Mouse (Mus musculus): ENCODE results near the gene Rgsl1. TPM values are rescaled to one million over a fixed set of nuclear protein-coding genes. Genes with fewer than 3 reads are reported as not detected.

The Rgsl1 gene
- polyA plus RNA-seq, 1 experiment from 2014 or later = 0.30 TPM

- no peak overlapping the region for H3K27ac ChIP-seq (ENCODE audit: low read length)
- H3K4me2 ChIP-seq (replicated peaks; ENCODE audit: low read depth, low read length) = no peak overlapping the region
- H3K4me3 ChIP-seq (ENCODE audit: low read depth, low read length) = no peak overlapping the region
- H3K9ac ChIP-seq (replicated peaks; ENCODE audit: low read depth, low read length) = no peak overlapping the region
- no peaks in the 10 kb centered on the region for H3K4me1 ChIP-seq (ENCODE audit: control insufficient read depth, insufficient read depth, low read length)
- 28% methylated on average over 6 of the region's 6 CpGs for WGBS
- H3K9me3 ChIP-seq (ENCODE audit: control insufficient read depth, low read depth, low read length) = no peaks in the 10 kb centered on the region
- no peaks in the 10 kb centered on the region for H3K27me3 ChIP-seq (ENCODE audit: control insufficient read depth, insufficient read depth, low read length)
- H3K36me3 ChIP-seq (ENCODE audit: control insufficient read depth, insufficient read depth, low read length) = no peaks in the 10 kb centered on the region
- no peak for ATAC-seq (ENCODE audit: insufficient number of reproducible peaks, insufficient read depth, low FRiP score, low read depth)
These were observed 2.9 kb upstream of the Rgsl1 start for GRCm38 (mm10) chr1:153846867-153847266.

DNA sequence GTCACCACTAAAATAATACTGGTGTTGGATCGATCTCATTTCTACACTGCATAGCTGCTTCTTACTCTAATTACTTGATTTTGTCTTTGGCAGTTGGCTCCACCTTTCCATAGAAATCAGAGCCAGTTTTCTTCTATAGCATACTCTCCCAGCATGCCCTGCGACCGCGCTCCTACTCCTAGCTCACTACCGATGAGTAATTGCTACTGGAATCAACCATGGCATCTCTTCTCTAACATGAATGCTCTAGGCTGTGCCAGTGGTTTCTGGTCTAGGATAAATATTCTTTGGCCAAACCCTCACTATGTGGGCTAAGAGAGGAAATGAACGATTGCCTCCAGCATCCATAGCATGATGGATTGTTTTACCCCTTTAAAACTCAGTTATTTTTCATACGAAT lies 2.5 kb upstream of the Rgsl1 start:
- Histone ChIP-seq H3K27me3 (ENCODE audit: control insufficient read depth, insufficient read depth, low read length) (no peaks in the 10 kb centered on the region), H3K27ac (ENCODE audit: low read length) (no peak overlapping the region), H3K4me3 (ENCODE audit: low read depth, low read length) (no peak overlapping the region), H3K4me1 (ENCODE audit: control insufficient read depth, insufficient read depth, low read length) (no peaks in the 10 kb centered on the region), H3K9me3 (ENCODE audit: control insufficient read depth, low read depth, low read length) (no peaks in the 10 kb centered on the region), H3K36me3 (ENCODE audit: control insufficient read depth, insufficient read depth, low read length) (no peaks in the 10 kb centered on the region), H3K4me2 (replicated peaks; ENCODE audit: low read depth, low read length) (no peak overlapping the region), H3K9ac (replicated peaks; ENCODE audit: low read depth, low read length) (no peak overlapping the region)
- 83% methylated on average over 7 of the region's 7 CpGs for WGBS
- ATAC-seq (ENCODE audit: insufficient number of reproducible peaks, insufficient read depth, low FRiP score, low read depth) = no peak

- no peaks in the 10 kb centered on the region for H3K9me3 ChIP-seq (ENCODE audit: control insufficient read depth, low read depth, low read length)
- H3K4me1 ChIP-seq (ENCODE audit: control insufficient read depth, insufficient read depth, low read length) = no peaks in the 10 kb centered on the region
- ATAC-seq (ENCODE audit: insufficient number of reproducible peaks, insufficient read depth, low FRiP score, low read depth) = no peak
- H3K4me3 ChIP-seq (ENCODE audit: low read depth, low read length) = no peak overlapping the region
- no peaks in the 10 kb centered on the region for H3K36me3 ChIP-seq (ENCODE audit: control insufficient read depth, insufficient read depth, low read length)
- no peaks in the 10 kb centered on the region for H3K27me3 ChIP-seq (ENCODE audit: control insufficient read depth, insufficient read depth, low read length)
- no peak overlapping the region for H3K27ac ChIP-seq (ENCODE audit: low read length)
- H3K4me2 ChIP-seq (replicated peaks; ENCODE audit: low read depth, low read length) = no peak overlapping the region
- no peak overlapping the region for H3K9ac ChIP-seq (replicated peaks; ENCODE audit: low read depth, low read length)
- 84% methylated on average over 11 of the region's 11 CpGs for WGBS
These were observed 1.7 kb downstream of the Rgsl1 start for GRCm38 (mm10) chr1:153842121-153842740.

DNA sequence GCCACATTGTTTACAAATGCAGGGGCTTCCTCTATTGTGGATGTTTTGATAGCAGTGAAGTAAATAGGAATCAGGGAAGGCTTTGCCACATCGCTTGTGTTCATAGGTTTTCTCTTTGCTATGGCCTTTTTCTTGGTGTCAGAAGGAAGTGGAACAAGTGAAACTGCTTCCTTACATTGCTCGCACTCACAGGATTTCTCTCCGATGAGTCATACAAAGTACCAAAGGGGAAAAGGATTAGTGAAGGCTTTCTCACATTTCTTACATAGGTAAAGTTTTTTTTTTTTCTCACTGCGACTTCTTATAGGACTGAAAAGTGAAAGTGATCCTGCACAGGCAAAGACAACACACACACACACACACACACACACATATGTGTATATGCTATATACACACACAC lies 7.9 kb downstream of the Rgsl1 start:
- H3K4me2 ChIP-seq (replicated peaks; ENCODE audit: low read depth, low read length) = no peak overlapping the region
- WGBS = 54% methylated on average over 4 of the region's 4 CpGs
- no peaks in the 10 kb centered on the region for H3K4me1 ChIP-seq (ENCODE audit: control insufficient read depth, insufficient read depth, low read length)
- H3K36me3 ChIP-seq (ENCODE audit: control insufficient read depth, insufficient read depth, low read length) = no peaks in the 10 kb centered on the region
- H3K27ac ChIP-seq (ENCODE audit: low read length) = no peak overlapping the region
- H3K4me3 ChIP-seq (ENCODE audit: low read depth, low read length) = no peak overlapping the region
- H3K9me3 ChIP-seq (ENCODE audit: control insufficient read depth, low read depth, low read length) = no peaks in the 10 kb centered on the region
- H3K27me3 ChIP-seq (ENCODE audit: control insufficient read depth, insufficient read depth, low read length) = no peaks in the 10 kb centered on the region
- no peak overlapping the region for H3K9ac ChIP-seq (replicated peaks; ENCODE audit: low read depth, low read length)
- ATAC-seq (ENCODE audit: insufficient number of reproducible peaks, insufficient read depth, low FRiP score, low read depth) = no peak

- H3K27me3 ChIP-seq (ENCODE audit: control insufficient read depth, insufficient read depth, low read length) = no peaks in the 10 kb centered on the region
- H3K9ac ChIP-seq (replicated peaks; ENCODE audit: low read depth, low read length) = no peak overlapping the region
- WGBS = 76% methylated on average over 4 of the region's 4 CpGs
- no peaks in the 10 kb centered on the region for H3K9me3 ChIP-seq (ENCODE audit: control insufficient read depth, low read depth, low read length)
- no peak overlapping the region for H3K4me2 ChIP-seq (replicated peaks; ENCODE audit: low read depth, low read length)
- H3K36me3 ChIP-seq (ENCODE audit: control insufficient read depth, insufficient read depth, low read length) = no peaks in the 10 kb centered on the region
- no peaks in the 10 kb centered on the region for H3K4me1 ChIP-seq (ENCODE audit: control insufficient read depth, insufficient read depth, low read length)
- H3K27ac ChIP-seq (ENCODE audit: low read length) = no peak overlapping the region
- ATAC-seq (ENCODE audit: insufficient number of reproducible peaks, insufficient read depth, low FRiP score, low read depth) = no peak
- H3K4me3 ChIP-seq (ENCODE audit: low read depth, low read length) = no peak overlapping the region
These were observed 13.2 kb downstream of the Rgsl1 start for GRCm38 (mm10) chr1:153830746-153831145.

GRCm38 (mm10) chr1:153820216-153820615 lies 23.7 kb downstream of the Rgsl1 start:
- no peak overlapping the region for H3K4me3 ChIP-seq (ENCODE audit: low read depth, low read length)
- ATAC-seq (ENCODE audit: insufficient number of reproducible peaks, insufficient read depth, low FRiP score, low read depth) = no peak
- H3K9me3 ChIP-seq (ENCODE audit: control insufficient read depth, low read depth, low read length) = no peaks in the 10 kb centered on the region
- no peak overlapping the region for H3K27ac ChIP-seq (ENCODE audit: low read length)
- H3K4me1 ChIP-seq (ENCODE audit: control insufficient read depth, insufficient read depth, low read length) = no peaks in the 10 kb centered on the region
- H3K27me3 ChIP-seq (ENCODE audit: control insufficient read depth, insufficient read depth, low read length) = no peaks in the 10 kb centered on the region
- WGBS = 89% methylated on average over 3 of the region's 3 CpGs
- H3K4me2 ChIP-seq (replicated peaks; ENCODE audit: low read depth, low read length) = no peak overlapping the region
- H3K36me3 ChIP-seq (ENCODE audit: control insufficient read depth, insufficient read depth, low read length) = no peaks in the 10 kb centered on the region
- no peak overlapping the region for H3K9ac ChIP-seq (replicated peaks; ENCODE audit: low read depth, low read length)

- 23% methylated on average over 2 of the region's 2 CpGs for WGBS
These were observed 29.7 kb downstream of the Rgsl1 start for GRCm38 (mm10) chr1:153814278-153814677.

DNA sequence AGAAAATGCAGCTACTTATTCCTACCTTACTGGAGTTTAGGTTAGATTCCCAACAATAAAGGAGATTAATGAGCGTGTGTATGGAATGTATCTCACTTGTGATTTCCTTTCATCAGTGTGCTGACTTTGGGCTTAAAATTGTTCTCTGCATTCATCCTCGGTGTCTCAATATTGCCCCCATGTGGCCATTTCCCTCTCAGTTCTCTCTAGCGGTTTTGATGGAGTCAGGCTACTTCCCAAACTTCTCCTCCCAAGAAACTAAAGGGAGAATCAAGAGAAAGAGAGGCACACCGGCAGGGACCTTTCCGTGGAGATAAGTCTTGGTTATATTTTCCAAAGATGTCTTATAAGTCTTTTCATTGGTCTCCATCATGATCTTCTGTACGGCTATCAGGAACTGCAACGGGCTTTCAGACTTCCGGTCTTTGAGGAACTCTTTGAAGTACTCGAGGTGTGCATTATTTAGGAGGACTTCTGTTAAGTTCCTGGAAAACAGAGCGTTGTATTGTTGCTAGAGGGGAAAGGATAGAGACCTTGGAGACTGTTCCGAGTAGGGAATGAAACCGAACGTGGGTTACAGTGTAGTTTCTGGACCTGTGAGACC lies 36.5 kb downstream of the Rgsl1 start:
- Histone ChIP-seq H3K9me3 (ENCODE audit: control insufficient read depth, low read depth, low read length) (no peaks in the 10 kb centered on the region), H3K36me3 (ENCODE audit: control insufficient read depth, insufficient read depth, low read length) (no peaks in the 10 kb centered on the region), H3K4me1 (ENCODE audit: control insufficient read depth, insufficient read depth, low read length) (no peaks in the 10 kb centered on the region), H3K27me3 (ENCODE audit: control insufficient read depth, insufficient read depth, low read length) (no peaks in the 10 kb centered on the region), H3K9ac (replicated peaks; ENCODE audit: low read depth, low read length) (no peak overlapping the region), H3K4me2 (replicated peaks; ENCODE audit: low read depth, low read length) (no peak overlapping the region), H3K4me3 (ENCODE audit: low read depth, low read length) (no peak overlapping the region), H3K27ac (ENCODE audit: low read length) (no peak overlapping the region)
- WGBS = 48% methylated on average over 13 of the region's 13 CpGs
- no peak for ATAC-seq (ENCODE audit: insufficient number of reproducible peaks, insufficient read depth, low FRiP score, low read depth)

More at GRCm38 (mm10) chr1:153814278-153814677, 29.7 kb downstream of the Rgsl1 start:
- H3K4me2 ChIP-seq (replicated peaks; ENCODE audit: low read depth, low read length) = no peak overlapping the region
- H3K4me3 ChIP-seq (ENCODE audit: low read depth, low read length) = no peak overlapping the region
- no peaks in the 10 kb centered on the region for H3K27me3 ChIP-seq (ENCODE audit: control insufficient read depth, insufficient read depth, low read length)
- H3K9me3 ChIP-seq (ENCODE audit: control insufficient read depth, low read depth, low read length) = no peaks in the 10 kb centered on the region
- no peak overlapping the region for H3K9ac ChIP-seq (replicated peaks; ENCODE audit: low read depth, low read length)
- no peak overlapping the region for H3K27ac ChIP-seq (ENCODE audit: low read length)
- ATAC-seq (ENCODE audit: insufficient number of reproducible peaks, insufficient read depth, low FRiP score, low read depth) = no peak
- H3K4me1 ChIP-seq (ENCODE audit: control insufficient read depth, insufficient read depth, low read length) = no peaks in the 10 kb centered on the region
- H3K36me3 ChIP-seq (ENCODE audit: control insufficient read depth, insufficient read depth, low read length) = no peaks in the 10 kb centered on the region

GRCm38 (mm10) chr1:153803530-153803929 lies 40.4 kb downstream of the Rgsl1 start:
- Histone ChIP-seq H3K9me3 (ENCODE audit: control insufficient read depth, low read depth, low read length) (no peaks in the 10 kb centered on the region), H3K4me2 (replicated peaks; ENCODE audit: low read depth, low read length) (no peak overlapping the region), H3K4me1 (ENCODE audit: control insufficient read depth, insufficient read depth, low read length) (no peaks in the 10 kb centered on the region), H3K36me3 (ENCODE audit: control insufficient read depth, insufficient read depth, low read length) (no peaks in the 10 kb centered on the region), H3K27me3 (ENCODE audit: control insufficient read depth, insufficient read depth, low read length) (no peaks in the 10 kb centered on the region), H3K4me3 (ENCODE audit: low read depth, low read length) (no peak overlapping the region), H3K27ac (ENCODE audit: low read length) (no peak overlapping the region), H3K9ac (replicated peaks; ENCODE audit: low read depth, low read length) (no peak overlapping the region)
- no peak for ATAC-seq (ENCODE audit: insufficient number of reproducible peaks, insufficient read depth, low FRiP score, low read depth)
- WGBS = 71% methylated on average over 8 of the region's 8 CpGs

All from stomach, embryonic 14.5 days (tissue).